Mouse (Mus musculus) layer of hippocampus, adult 11-12 months (tissue): Measurements from ENCODE around the gene Slc5a12.

Source experiments
- DNase-seq: peaks from one replicate; pipeline ENCODE4 v3.0.0; 2022; ENCODE audit warnings: low spot score

The Slc5a12 gene

GRCm38 (mm10) chr2:110596932-110597331 is at the start of gene Slc5a12:
TSS of gene Slc5a12 (plus strand) at chr2:110597298.
- DNase-seq = no peak

GRCm38 (mm10) chr2:110556098-110556497 is 41.0 kb upstream of the Slc5a12 start:
- DNase-seq = no peak

- DNase-seq = no peak
Observed at GRCm38 (mm10) chr2:110562621-110563020, 34.5 kb upstream of the Slc5a12 start.

GRCm38 (mm10) chr2:110564673-110565627 is 32.1 kb upstream of the Slc5a12 start:
- DNase-seq = peak; percentile 76

GRCm38 (mm10) chr2:110586692-110587091 is 10.4 kb upstream of the Slc5a12 start:
- no peak for DNase-seq

- DNase-seq = no peak
Observed at GRCm38 (mm10) chr2:110590007-110590406, 7.1 kb upstream of the Slc5a12 start.

GRCm38 (mm10) chr2:110592276-110592675 is 4.8 kb upstream of the Slc5a12 start:
- DNase-seq = no peak

GRCm38 (mm10) chr2:110644358-110644757 is 47.3 kb downstream of the Slc5a12 start:
- no peak for DNase-seq

- DNase-seq = no peak
Observed at GRCm38 (mm10) chr2:110644846-110645245, 47.7 kb downstream of the Slc5a12 start.

- peak; percentile 38 for DNase-seq
Observed at GRCm38 (mm10) chr2:110663329-110663728, 66.2 kb downstream of the Slc5a12 start.

- peak; percentile 11 for DNase-seq
Observed at GRCm38 (mm10) chr2:110671071-110671624, 74.0 kb downstream of the Slc5a12 start.
